Mouse (Mus musculus): ENCODE measurements around the gene Tubd1.
A peak's percentile ranks its signal among the peaks of the same experiment; 100 is the strongest.

The Tubd1 gene

DNA sequence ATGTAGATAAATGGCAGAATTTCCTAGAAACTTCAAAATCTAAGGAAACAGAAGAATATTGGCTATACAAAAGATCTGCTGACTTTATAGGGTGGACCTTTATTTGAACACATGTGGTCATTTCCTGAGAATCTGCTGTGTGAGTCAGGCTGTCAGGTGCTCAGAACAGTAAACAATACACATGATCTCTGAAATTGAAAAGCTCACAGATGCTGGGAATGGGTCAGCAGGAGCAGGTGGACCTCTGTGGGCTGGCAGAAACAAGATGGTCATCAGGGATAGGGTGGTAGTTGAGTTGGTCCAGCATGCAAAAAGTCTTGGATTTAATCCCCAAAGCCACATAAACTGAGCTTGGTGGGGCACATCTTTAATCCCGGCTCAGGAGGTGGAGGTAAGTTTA is 53.8 kb downstream of the Tubd1 start:
- DNase-seq (ENCODE audit: low spot score) = no peak

DNA sequence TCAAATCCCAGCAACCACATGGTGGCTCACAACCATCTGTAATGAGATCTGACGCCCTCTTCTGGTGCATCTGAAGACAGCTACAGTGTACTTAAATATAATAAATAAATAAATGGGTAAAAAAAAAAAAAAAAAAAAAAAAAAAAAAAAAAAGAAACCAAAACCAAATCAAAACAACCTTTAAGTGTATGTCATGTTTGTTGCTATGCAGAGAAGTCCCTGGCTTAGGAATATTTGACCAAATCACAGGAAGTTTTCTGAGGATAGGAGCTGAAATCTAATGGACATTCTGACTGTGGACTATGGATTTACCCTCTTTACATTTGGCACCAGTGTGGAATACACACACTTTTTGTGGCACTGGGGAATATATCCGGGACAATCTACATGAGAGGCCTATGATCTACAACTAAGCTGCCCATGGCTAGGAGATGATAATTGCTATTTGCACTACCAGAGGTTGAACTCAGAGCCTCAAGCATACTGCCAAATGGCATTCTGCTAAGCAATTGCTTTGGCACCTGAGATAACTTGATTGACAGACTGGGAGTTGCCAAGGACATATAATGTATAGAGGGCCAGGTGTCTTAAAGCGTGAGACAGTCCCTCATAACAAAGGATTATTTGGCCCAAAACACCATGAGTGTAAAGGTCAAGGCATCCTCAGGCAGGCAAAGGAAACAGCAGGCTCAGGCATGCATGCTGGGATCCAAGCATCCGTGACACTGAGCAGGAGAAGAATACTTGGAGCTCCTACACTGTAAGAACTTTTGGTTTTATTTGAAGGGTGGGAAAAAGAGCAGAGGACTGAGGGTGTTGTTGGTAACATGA is 54.8 kb downstream of the Tubd1 start:
- no peak for DNase-seq (ENCODE audit: low spot score)

- DNase-seq (ENCODE audit: low spot score) = no peak
Observed at GRCm38 (mm10) chr11:86600209-86600557, 55.4 kb downstream of the Tubd1 start.

GRCm38 (mm10) chr11:86602116-86602515 is 57.3 kb downstream of the Tubd1 start:
- DNase-seq (ENCODE audit: low spot score) = no peak

- DNase-seq (ENCODE audit: low spot score) = no peak
Observed at GRCm38 (mm10) chr11:86603719-86604118, 58.9 kb downstream of the Tubd1 start.

DNA sequence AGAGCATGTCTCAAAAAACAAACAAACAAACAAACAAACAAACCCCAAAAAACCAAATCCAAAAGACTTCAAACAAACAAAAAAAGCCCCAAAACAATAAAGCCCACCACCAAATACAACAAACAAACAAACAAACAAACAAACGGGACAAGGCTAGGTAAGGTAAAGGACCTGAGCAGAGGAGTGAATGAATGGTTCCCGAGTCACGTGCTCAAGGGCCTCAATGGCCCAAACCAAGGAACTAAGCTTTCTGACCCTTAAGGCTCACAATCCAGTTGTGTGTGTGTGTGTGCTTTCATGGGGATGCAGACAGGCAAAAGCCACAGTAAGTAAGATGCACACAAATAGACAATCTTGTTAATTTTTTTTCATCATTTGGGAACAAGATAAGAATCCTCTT is 59.5 kb downstream of the Tubd1 start:
- no peak for DNase-seq (ENCODE audit: low spot score)

GRCm38 (mm10) chr11:86604732-86605520 is 60.1 kb downstream of the Tubd1 start:
- no peak for DNase-seq (ENCODE audit: low spot score)

DNA sequence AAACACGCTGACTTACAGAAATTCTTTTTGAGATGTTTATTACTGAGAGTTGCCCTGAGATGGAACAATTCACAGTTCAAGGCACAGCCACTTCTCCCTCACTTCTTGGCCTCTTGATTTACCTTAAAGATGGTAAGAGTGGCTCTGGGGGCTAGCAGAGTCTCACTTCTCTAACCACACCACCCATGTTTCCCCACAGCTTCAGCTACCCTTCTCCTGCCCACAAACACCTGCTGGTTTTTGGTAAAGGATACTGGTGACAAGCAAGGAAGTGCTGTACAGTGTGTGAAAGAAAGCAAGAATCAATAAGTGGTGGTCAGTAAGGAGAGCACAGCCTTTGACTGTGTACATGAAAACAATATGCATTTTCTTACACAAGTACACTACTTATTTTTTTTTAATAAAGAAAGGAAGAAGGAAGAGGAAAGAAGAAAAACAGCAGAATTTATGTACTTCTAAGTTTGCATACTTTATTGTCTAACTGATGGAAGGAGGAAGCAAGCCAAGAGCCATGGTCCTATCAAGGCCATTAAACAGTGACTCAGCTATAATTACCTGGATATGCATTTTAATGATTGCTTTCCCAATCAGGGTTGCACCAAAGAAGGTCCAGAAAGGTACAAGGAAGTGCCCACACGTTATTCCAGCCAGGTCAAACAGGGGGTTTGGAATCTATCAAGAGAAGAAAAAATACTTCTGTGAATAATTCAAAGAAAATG is 62.0 kb downstream of the Tubd1 start:
- no peak for DNase-seq (ENCODE audit: low spot score)

- no peak for DNase-seq (ENCODE audit: low spot score)
Observed at GRCm38 (mm10) chr11:86607808-86608350, 63.1 kb downstream of the Tubd1 start.

DNA sequence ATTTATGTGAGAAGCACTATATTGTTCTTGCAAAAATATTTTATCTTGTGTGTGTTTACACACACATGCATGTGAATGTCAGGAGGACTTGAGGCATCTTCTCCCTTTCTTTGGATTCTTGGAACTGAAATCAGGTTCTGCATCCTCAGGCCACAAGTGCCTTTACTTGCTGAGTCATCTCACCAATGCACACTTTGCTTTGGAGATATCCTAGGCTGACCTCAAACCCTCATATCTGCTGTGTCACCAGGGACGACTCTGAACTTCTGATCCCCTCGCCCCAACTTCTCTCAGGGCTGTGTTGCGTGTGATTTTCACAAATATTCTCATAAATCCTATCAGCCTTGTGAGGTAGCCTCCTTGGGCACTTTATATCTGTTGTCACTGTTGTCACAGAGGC is 65.4 kb downstream of the Tubd1 start:
- DNase-seq (ENCODE audit: low spot score) = peak; percentile 32

DNA sequence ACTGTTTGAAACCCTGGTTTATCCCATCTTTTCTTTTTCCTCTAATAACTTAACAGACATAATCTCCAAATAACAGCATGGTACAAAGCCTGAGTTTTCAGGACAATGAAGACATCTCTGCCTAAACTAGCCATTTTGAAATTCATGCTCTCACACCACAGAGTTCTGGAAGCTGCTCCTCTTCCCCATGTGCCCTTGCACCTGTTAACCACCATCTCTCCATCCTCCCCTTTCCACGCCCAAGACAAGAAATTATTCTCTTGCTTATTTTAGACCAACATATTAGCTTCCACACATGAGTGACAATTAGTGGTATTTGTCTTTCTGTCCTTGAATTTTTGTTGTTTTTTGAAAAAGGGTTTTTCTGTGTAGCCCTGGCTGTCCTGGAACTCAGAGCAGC is 67.2 kb downstream of the Tubd1 start:
- DNase-seq (ENCODE audit: low spot score) = no peak

GRCm38 (mm10) chr11:86614056-86614530 is 69.3 kb downstream of the Tubd1 start:
- DNase-seq (ENCODE audit: low spot score) = peak; percentile 64

GRCm38 (mm10) chr11:86614607-86615006 is 69.8 kb downstream of the Tubd1 start:
- no peak for DNase-seq (ENCODE audit: low spot score)

All from spleen, adult 12 weeks (tissue).